Comparison of ENCODE assay signal across 15 mouse cellular contexts in genomic region chr6:99844775-99845507, GRCm38 (mm10).
DNase-seq lines count a peak whose midpoint lies in the region; ATAC-seq lines count a peak whose summit lies in the region.
"Had no signal": no experiment of that assay in that cellular context is flagged by ENCODE, and none has a peak within 500 bp of the region (broad histone marks: within the 10 kb centered on the region; RNA-seq: fewer than 3 reads in every experiment).

No protein-coding gene starts in this region.

- no peaks in the 10 kb centered on the region for H3K9me3 ChIP-seq in midbrain, embryonic 10.5 days (replicated peaks)
- no peaks in the 10 kb centered on the region for H3K9me3 ChIP-seq in midbrain, embryonic 16.5 days (replicated peaks; ENCODE audit: control insufficient read depth, low read length, poor library complexity, severe bottlenecking)
- H3K9me3 ChIP-seq in embryonic facial prominence, embryonic 12.5 days = no peaks in the 10 kb centered on the region
- H3K9me3 ChIP-seq in forebrain, embryonic 16.5 days (ENCODE audit: control insufficient read depth, low read length) = no peaks in the 10 kb centered on the region
- H3K9me3 ChIP-seq in midbrain, embryonic 15.5 days = no peaks in the 10 kb centered on the region
- H3K9me3 ChIP-seq: liver, embryonic 15.5 days had no signal

- peaks cover 35% of the 10 kb centered on the region for H3K4me1 ChIP-seq in midbrain, embryonic 10.5 days
- H3K4me1 ChIP-seq in midbrain, embryonic 16.5 days (ENCODE audit: control insufficient read depth, insufficient read depth, low read length) = peaks cover 8% of the 10 kb centered on the region
- peaks cover 15% of the 10 kb centered on the region for H3K4me1 ChIP-seq in embryonic facial prominence, embryonic 12.5 days
- H3K4me1 ChIP-seq in forebrain, embryonic 16.5 days (replicated peaks; ENCODE audit: control insufficient read depth, insufficient read depth, low read length) = peaks cover 16% of the 10 kb centered on the region
- H3K4me1 ChIP-seq in midbrain, embryonic 15.5 days = peaks cover 5% of the 10 kb centered on the region; the same call in 1 of the 2 replicates
- H3K4me1 ChIP-seq: liver, embryonic 15.5 days had no signal

- peaks cover 23% of the 10 kb centered on the region for H3K27me3 ChIP-seq in midbrain, embryonic 10.5 days (ENCODE audit: low read depth, poor library complexity, severe bottlenecking)
- H3K27me3 ChIP-seq in midbrain, embryonic 16.5 days (ENCODE audit: control insufficient read depth, insufficient read depth, low read depth, low read length) = no peaks in the 10 kb centered on the region; the same call in 1 of the 2 replicates
- H3K27me3 ChIP-seq in embryonic facial prominence, embryonic 12.5 days = 0 out of 2 replicates have a peak, but pooled peaks cover 6% of the 10 kb centered on the region
- H3K27me3 ChIP-seq in forebrain, embryonic 16.5 days (replicated peaks; ENCODE audit: control insufficient read depth, insufficient read depth, low read length) = no peaks in the 10 kb centered on the region
- H3K27me3 ChIP-seq in midbrain, embryonic 15.5 days (replicated peaks) = peaks cover 4% of the 10 kb centered on the region; the same call in 1 of the 2 replicates
- H3K27me3 ChIP-seq: liver, embryonic 15.5 days had no signal

- H3K36me3 ChIP-seq in midbrain, embryonic 10.5 days = no peaks in the 10 kb centered on the region
- no peaks in the 10 kb centered on the region for H3K36me3 ChIP-seq in midbrain, embryonic 16.5 days (ENCODE audit: control insufficient read depth, insufficient read depth, low read length)
- no peaks in the 10 kb centered on the region for H3K36me3 ChIP-seq in embryonic facial prominence, embryonic 12.5 days
- H3K36me3 ChIP-seq in forebrain, embryonic 16.5 days (ENCODE audit: control insufficient read depth, insufficient read depth) = no peaks in the 10 kb centered on the region
- no peaks in the 10 kb centered on the region for H3K36me3 ChIP-seq in midbrain, embryonic 15.5 days (replicated peaks)
- H3K36me3 ChIP-seq: G1E; liver, embryonic 15.5 days had no signal

- H3K9ac ChIP-seq in midbrain, embryonic 16.5 days (ENCODE audit: low read depth, low read length) = no peak overlapping the region
- H3K9ac ChIP-seq in embryonic facial prominence, embryonic 12.5 days = no peak overlapping the region
- no peak overlapping the region for H3K9ac ChIP-seq in forebrain, embryonic 16.5 days (replicated peaks; ENCODE audit: low read depth, low read length)
- H3K9ac ChIP-seq in midbrain, embryonic 15.5 days = no peak overlapping the region
- H3K9ac ChIP-seq: liver, embryonic 15.5 days had no signal

- no peak overlapping the region; the same call in 1 of the 2 replicates for H3K4me3 ChIP-seq in midbrain, embryonic 10.5 days
- no peak overlapping the region for H3K4me3 ChIP-seq in midbrain, embryonic 16.5 days (ENCODE audit: low read depth, low read length)
- H3K4me3 ChIP-seq in embryonic facial prominence, embryonic 12.5 days = no peak overlapping the region
- H3K4me3 ChIP-seq in forebrain, embryonic 16.5 days (replicated peaks; ENCODE audit: low read length) = no peak overlapping the region
- H3K4me3 ChIP-seq in midbrain, embryonic 15.5 days = no peak overlapping the region
- H3K4me3 ChIP-seq: liver, embryonic 15.5 days had no signal

- 17% methylated on average over 4 of the region's 4 CpGs for WGBS in midbrain, embryonic 10.5 days
- WGBS in midbrain, embryonic 16.5 days = 14% methylated on average over 4 of the region's 4 CpGs
- 29% methylated on average over 4 of the region's 4 CpGs for WGBS in embryonic facial prominence, embryonic 12.5 days
- 10% methylated on average over 4 of the region's 4 CpGs for WGBS in forebrain, embryonic 16.5 days
- 13% methylated on average over 4 of the region's 4 CpGs for WGBS in midbrain, embryonic 15.5 days

- no peak overlapping the region for H3K4me2 ChIP-seq in midbrain, embryonic 16.5 days (ENCODE audit: low read length)
- 0 out of 2 replicates have a peak overlapping the region, but pooled peaks have one; percentile 2 for H3K4me2 ChIP-seq in embryonic facial prominence, embryonic 12.5 days (replicated peaks)
- no peak overlapping the region for H3K4me2 ChIP-seq in forebrain, embryonic 16.5 days (ENCODE audit: low read length)
- no peak overlapping the region for H3K4me2 ChIP-seq in midbrain, embryonic 15.5 days
- H3K4me2 ChIP-seq: liver, embryonic 15.5 days had no signal

- peak overlapping the region; percentile 39 for H3K27ac ChIP-seq in midbrain, embryonic 10.5 days (replicated peaks)
- no peak overlapping the region for H3K27ac ChIP-seq in midbrain, embryonic 16.5 days (ENCODE audit: low read length)
- no peak overlapping the region for H3K27ac ChIP-seq in embryonic facial prominence, embryonic 12.5 days
- no peak overlapping the region for H3K27ac ChIP-seq in forebrain, embryonic 16.5 days (ENCODE audit: low read length)
- no peak overlapping the region for H3K27ac ChIP-seq in midbrain, embryonic 15.5 days
- H3K27ac ChIP-seq: liver, embryonic 15.5 days had no signal

- peak; percentile 37 for DNase-seq in midbrain, embryonic 10.5 days (ENCODE audit: low spot score)
- no peak for DNase-seq in retina, embryonic 14.5 days (ENCODE audit: low spot score)
- DNase-seq in liver = no peak
- DNase-seq: cerebellum, adult 2 months; kidney, postnatal 10 days; lung, postnatal 36 days; thymus, adult 2 months had no signal

- no peak for ATAC-seq in midbrain, embryonic 16.5 days
- ATAC-seq in embryonic facial prominence, embryonic 12.5 days (ENCODE audit: insufficient number of reproducible peaks, insufficient read depth, low FRiP score, low TSS enrichment) = 0 out of 2 replicates have a peak, but pooled peaks have one; percentile 43
- ATAC-seq in forebrain, embryonic 16.5 days = peak; percentile 49; the same call in 1 of the 2 replicates
- peak; percentile 73; the same call in 1 of the 2 replicates for ATAC-seq in midbrain, embryonic 15.5 days (replicated peaks)
- ATAC-seq in cerebellum, adult (ENCODE audit: insufficient number of reproducible peaks, low FRiP score, low TSS enrichment) = no peak
- ATAC-seq: activated CD4-positive, CD25-positive, alpha-beta regulatory T cell, adult 4 months had no signal

Comparison
In these comparisons a context has a peak if more than half of its experiments do, and no peak if none do; other contexts are left out.
1. ATAC-seq: peak in embryonic facial prominence, embryonic 12.5 days (single experiment), forebrain, embryonic 16.5 days (single experiment) and midbrain, embryonic 15.5 days (single experiment); none in midbrain, embryonic 16.5 days (single experiment) and cerebellum, adult (single experiment).